Mouse (Mus musculus): ENCODE measurements around the gene Calb2. TPM values are rescaled to one million over a fixed set of nuclear protein-coding genes. Genes with fewer than 3 reads are reported as not detected.

Gene Calb2
- total RNA-seq (2021), result 10 to 100 TPM; 19.4 to 22.1 TPM
- long read RNA-seq, experiment 1, transcript Calb2-201 (11 exons, 1,431 nt), result major isoform, 37 of 39 reads
- long read RNA-seq, experiment 1, partial matches to known transcripts, result 2 of 39 reads
- long read RNA-seq, experiment 1, other reads (novel, unspliced or antisense), result 0 of 39 reads
- long read RNA-seq, experiment 2, transcript Calb2-201 (11 exons, 1,431 nt), result major isoform, 22 of 23 reads
- long read RNA-seq, experiment 2, partial matches to known transcripts, result 1 of 23 reads
- long read RNA-seq, experiment 2, other reads (novel, unspliced or antisense), result 0 of 23 reads

DNA sequence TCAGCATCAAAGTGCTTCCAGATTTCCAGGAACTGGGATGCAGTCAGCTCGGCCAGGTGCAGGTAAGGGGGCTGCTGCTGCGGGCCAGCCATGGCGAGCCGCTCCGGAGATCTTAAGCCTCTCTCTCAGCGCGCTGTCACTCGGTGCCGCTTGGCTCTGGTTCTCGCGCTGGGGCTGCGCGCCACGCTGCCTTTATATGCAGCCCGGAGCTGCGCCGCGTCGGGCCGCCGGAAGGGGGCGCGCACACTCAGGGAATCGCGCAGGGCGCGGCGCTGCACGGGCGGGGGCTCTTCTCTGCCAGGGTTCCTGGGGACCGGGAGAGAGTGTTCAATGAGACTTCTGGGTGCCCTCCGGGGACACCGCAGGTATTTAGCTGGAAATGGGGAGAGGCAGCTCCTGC is at the start of gene Calb2:
Gene Calb2, minus strand, starts transcription at position 165 of the 400 bp plus-strand sequence.
- peak; percentile 56 to 61 for DNase-seq (ENCODE audit: low spot score in 2 of 2)

DNA sequence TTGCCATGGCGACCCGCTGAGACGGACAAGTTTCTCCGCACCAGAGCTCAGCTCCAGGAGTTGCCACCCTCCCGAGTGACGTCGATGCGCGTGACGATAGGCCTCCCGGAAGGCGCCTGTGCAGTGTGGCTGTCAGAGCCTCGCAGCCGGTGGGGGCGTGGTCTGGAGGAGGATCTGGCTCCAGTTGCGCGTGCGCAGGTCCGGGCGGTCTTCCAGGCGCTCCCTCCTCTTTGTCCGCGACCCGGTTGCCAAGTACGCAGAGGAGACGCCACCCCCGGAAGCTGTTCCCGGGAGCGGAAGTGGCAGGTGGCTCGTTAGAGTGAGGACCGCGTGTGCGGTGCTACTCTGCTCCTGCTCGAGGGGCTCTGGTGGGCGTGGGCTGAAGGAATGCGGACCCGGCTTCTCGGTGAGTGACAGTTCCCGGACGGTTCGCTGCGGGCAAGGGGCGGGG is 49.7 kb upstream of the Calb2 start:
- peak; percentile 100 for DNase-seq (ENCODE audit: low spot score in 2 of 2)

DNA sequence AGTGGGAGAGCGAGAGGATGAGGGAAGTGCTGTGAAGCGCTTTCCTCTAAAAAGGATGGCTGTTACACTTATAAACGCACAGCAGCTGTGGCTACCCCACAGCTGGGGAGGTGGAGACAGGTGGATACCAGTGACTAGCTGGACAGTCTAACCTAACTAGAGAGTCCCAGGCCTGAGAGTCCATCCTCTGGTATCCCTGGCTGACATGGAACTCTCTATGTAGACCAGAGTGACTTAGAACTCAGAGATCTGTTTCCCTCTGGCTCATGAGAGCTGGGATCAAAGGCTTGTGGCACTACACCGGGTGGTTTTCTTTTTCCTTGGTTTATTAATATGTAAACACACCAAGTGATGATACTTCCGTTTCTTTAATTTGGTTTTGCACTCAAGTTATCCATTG is 49.2 kb upstream of the Calb2 start:
- DNase-seq (ENCODE audit: low spot score in 2 of 2), result no peak

DNA sequence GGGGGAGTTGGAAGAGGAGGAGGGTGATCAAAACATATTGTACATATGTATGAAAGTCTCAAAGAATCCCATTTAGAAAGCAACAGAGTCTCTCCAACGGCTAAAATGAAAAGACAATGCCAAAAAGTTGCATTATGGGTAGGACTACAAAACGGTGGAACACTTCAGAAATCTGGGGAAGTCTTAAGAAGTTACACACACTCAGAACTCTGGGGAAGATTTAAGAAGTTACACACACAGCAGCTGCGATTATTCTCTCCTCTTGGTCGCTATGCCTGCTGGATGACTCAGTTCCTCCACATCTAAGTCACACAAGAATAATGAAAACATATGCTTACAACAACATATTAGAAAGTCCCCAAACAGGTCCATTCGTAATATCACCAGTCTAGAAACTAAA is 48.2 kb upstream of the Calb2 start:
- DNase-seq (ENCODE audit: low spot score in 2 of 2), result no peak

DNA sequence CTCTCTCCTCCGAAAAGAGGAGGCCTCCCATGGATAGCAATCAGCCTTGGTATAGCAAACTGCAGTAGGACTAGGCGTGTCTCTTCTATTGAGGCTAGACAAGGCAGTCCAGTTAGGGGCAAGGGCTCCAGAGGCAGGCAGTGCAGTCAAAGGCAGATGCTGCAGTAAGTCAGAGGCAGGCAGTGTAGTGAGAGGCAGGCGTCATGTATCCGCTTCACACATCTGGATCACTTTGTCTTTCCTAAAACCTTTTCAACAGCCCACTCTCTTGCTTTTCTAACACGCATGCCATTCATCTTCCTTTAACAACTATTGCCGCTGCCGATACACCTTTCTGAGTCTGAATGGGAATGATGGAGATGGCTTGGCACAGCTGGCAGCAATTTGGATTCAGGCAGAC is 47.4 kb upstream of the Calb2 start, which contains the start of gene Cmtr2:
Gene Cmtr2, plus strand, starts transcription at position 301 of the 400 bp plus-strand sequence.
- DNase-seq (ENCODE audit: low spot score in 2 of 2), result no peak

DNA sequence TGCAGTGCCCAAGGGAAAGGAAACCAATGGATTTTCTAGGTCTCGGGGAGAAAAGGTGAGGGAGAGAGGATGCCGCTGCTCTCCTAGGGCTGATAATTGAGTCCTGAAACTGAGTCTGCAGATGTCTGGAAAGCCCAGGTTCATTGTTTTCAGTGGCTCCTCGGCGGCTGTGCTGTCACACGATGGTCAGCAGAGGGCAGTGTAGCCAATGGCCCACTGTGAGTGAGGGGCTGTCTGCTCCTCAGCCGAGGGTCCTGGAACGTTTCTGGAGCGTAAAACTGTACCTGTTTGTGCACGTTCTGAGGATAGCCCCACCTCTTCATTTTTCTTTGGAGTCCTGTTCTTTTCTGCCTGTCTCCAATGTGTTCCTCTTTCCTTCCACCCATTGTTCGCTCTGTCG is 33.8 kb upstream of the Calb2 start:
- DNase-seq (ENCODE audit: low spot score in 2 of 2), result peak in 1 of 2 experiments; percentile 12

DNA sequence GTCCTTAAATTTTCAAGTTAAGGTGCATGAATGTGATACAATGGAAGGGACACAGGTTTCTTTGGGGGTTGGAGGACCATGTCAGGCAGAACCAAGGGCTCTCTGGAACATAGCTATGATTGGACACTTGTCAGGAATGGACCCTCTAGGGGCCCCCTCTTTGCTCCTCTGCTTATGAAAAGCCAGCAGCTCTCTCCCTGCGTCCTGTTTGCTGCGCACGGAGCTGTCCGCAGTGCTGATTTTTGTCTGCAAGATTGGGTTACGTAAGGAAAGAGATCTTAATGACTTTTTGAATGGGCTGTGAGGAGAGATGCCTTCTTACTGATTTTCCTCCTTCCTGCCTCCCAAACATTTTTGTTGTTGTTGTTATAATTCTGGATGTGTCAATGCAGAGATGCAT is 28.7 kb upstream of the Calb2 start:
- DNase-seq (ENCODE audit: low spot score in 2 of 2), result no peak

DNA sequence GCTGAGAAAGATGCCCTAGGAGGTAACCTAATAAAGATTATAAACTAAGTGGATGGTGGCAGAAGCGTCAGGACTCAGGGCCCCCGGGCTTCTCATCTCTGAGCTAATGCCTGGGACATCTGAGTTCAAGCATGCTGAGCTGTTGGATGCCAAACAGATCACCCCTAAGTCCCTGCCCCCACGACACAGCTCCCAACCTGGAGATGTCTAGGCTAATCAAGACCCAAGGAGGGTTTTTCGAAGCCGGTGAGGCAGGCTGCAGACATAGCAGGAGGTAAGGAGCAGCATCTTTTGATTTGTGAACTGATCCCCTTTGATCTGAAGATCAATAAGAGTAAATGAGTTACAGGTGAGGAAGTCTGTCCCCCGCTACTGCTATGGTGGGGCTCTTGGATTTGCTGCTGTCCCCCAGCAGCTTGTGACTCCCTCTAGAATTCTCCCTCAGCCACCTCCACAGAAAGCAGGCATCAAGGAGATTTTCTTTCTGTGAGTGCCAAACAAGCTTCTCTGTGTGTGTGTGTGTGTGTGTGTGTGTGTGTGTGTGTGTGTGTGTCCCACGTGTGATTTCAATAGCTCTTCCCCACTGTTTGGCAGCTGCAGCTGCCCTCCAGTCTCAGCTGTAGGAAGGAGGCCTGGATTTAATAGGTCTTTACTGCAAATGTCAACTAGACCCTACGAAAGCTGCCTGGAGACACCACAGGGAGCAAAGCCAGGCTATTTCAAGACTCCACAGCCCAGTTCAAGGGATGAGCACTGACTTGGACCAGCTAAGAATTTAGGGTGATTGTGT is 21.1 kb upstream of the Calb2 start:
- no peak for DNase-seq (ENCODE audit: low spot score in 2 of 2)

DNA sequence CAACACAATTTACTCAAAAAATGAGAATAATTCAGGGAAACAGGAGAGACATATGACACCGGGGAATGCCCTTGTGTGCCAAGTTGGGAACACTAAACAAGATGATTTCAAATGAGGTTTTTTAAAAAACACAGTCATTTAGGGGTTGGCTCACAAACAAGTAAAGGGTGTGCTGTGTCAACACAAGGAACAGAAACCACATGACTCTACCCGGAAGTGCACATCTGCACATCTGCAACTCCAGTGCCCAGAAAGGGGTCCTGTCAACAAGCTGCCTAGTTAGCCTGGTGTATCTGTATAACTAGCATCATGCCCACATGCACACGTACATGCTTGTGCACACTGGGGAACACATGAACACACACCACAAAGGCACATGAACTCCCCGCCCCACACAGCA is 17.5 kb upstream of the Calb2 start:
- no peak for DNase-seq (ENCODE audit: low spot score in 2 of 2)

DNA sequence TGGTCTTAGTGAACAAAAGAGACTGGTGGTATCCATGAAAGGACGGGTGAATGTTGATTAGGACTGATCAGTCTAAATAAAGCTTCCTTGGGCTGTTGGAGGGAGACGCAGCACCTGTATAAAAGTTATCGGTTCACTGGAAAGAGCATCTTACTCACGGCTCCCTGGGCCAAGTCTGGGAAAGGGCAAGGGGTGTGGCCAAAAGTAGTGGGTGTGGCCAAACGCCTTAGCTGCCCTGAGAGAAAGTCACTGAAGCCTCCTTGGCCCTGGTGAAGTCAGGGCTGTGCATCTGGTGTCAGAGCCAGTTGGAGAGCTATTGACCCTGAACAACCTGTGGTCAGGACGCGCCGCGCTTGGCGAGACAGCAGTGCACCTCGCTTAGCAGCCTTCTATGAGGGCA is 15.7 kb upstream of the Calb2 start:
- DNase-seq (ENCODE audit: low spot score in 2 of 2), result no peak

DNA sequence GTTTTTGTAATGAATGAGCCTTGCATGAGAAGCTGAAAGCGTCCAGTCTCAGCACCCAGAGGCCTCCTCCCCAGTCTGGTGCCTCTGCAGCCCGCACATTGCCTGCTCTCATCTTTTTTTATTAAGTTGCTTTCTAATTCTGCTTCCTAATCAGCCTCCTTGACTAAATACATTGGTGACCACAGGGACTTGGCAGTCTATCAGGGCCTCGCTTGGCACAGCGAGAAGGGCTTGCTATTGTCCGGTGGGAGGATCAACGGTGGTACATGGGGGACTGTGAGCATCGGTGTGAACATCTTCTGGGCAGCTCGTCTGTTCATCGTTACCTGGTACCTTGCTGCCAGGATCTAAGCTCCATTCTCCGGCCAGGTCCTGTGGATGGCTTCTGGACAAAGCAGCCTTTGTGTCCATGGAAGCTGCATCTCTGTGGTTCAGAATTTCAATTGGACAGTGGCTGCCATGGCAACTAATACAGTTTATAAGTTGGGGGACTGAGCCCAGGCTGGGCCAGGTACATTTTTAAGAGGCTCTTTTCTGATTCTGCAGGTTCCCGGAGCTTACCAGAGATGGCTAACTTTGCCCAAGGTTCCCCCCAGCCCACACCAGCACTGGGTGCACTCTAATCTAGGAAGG is 14.8 kb upstream of the Calb2 start:
- DNase-seq (ENCODE audit: low spot score in 2 of 2), result no peak

DNA sequence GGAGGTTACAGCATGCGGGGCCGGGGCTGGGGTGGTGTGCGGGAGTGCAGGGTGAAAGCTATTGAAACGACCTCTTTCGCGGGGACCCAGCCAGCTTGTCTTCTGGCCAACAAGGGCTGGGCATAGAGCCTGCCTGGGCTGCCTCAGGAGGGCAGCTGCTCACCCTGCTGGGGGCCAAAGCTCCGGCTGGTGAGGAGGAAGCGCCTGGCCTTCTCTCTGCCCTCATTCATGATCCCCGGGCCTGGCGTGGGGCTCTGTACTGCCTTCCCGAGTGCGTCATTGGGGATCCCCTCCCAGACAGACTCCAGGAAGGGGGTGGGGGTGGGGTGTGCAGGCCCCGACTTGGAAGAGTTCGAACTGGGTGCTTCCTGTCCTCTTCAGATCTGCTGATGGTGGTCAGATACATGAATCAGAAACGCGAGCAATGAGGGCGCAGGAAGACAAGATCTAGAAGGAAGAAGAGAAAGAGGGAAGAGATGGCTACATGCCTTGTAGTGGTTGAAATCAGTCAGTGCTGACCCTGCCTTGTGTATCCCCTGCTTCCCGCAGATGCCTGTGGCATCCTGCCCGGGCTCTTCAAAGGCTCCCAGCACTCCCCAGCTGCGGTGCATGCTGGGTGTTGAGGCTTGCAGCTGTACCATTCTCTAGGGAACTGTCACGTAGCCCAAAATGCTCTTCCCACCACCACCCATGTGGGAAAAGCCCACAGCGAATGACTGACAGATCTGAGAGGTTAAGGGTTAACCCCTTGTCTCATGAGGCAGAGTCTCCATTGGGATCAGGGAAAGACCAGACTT is 9.5 kb upstream of the Calb2 start:
- peak; percentile 15 to 24 for DNase-seq (ENCODE audit: low spot score in 2 of 2)

DNA sequence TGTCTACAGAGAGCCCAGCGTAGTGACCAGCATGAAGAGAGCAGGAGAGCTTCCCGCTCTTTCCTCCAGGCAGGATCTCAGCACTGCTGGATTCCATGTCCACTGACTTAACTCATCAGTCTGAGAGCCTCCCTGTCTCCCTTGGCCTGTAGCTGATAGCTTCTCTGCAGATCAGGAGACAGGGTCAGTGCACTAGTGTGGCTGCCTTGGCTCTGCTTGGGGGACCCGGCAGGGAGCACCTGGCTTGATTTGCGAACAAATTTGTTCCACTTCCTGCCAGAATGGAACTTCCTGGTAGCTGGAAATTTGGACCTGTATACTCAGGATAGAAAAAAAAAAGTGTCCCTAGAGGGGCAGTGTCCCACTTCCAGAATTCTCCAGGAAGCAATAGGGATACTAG is 6.8 kb upstream of the Calb2 start:
- DNase-seq (ENCODE audit: low spot score in 2 of 2), result no peak

DNA sequence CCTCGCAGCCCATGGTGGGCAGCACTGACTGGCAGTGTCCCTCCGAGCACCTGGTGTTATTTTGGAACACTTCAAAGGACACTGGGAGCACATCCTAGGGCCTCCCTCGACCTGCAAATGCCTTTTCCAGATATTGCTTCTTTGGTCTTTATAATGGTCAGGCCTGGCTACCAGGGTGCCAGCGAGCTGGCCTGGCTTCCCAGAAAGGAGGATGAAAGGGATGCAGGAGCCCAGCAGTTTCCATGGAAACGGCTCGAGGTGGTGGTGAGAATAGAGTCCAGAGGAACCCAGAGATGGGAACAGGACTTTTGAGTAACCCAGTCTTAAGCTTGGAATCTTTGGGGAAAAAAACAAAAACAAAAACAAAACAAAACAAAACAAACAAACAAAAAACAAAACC is 4.2 kb upstream of the Calb2 start:
- no peak for DNase-seq (ENCODE audit: low spot score in 2 of 2)

DNA sequence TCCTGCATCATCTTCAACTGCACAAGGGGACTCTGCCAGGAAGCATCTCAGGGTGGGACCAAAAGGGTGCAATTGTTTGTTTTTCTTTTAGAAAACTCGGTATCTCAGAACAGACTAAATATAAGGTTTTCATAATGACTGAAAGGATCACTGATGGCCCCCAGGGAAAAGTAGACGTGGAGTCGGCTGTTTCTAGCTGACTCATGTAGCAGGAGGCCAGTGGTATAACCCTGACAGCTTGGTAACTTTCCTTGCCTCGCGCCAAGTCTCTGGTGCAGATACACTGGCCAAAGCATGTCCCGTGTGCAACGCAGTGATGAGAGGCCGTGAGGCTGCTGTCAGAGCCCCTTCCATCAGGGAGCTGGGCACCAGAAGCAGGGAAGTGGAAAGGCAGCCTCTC is 1.7 kb downstream of the Calb2 start:
- DNase-seq (ENCODE audit: low spot score in 2 of 2), result no peak

DNA sequence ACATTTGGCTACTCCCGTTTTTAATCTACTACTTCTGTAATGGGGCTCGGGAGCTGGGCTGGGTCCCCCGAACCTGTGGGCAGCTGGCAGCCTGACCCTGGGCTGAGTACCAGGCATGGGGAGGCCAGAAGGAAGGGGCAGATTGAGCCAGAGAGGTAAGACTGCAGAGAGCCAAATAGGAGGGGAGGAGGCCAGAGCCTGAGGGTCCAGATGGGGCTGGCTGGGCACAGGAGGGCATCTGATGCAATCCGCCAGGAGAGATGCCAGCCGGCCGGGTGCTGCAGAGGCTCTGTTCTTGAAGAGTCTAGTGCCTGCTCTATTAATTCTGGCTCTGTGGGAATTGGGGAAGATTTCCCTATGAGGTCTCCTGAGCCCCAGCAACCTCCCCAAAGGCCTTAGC is 6.0 kb downstream of the Calb2 start:
- DNase-seq (ENCODE audit: low spot score in 2 of 2), result no peak

DNA sequence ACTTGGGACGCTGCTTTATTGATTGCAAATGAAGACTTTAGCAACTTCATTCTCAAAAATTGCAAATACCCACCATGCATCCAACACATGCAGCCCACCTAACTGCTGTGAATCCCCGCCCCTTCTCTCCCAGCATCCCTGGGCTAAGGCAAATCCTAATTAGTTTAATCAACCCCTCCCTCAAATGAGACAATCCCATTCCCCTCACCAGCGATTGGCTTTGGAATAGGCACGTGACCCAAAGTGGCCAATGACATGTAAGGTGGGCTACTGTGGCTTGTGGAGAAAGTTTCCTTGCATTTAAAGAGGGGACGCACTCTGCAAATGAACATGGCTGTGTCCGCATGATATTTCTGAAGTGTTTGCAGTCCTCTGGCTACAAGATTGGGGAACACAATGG is 15.1 kb downstream of the Calb2 start:
- DNase-seq (ENCODE audit: low spot score in 2 of 2), result no peak

DNA sequence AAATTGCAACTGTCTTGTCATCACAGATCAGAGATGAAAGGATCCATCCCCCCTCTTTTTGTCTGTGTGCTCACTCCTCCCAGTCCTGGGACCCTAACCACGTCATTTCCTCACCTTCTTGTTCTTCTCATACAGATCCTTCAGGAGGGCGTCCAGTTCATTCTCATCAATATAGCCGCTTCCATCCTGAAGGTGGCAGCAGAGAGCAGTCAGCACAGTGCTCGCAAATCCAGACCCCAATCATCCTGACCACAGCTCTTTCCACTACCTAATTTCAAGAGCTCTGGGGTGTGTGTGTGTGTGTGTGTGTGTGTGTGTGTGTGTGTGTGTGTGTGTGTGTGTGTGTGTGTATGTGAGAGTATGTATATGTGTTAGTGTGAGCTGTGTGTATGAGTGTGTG is 22.5 kb downstream of the Calb2 start:
- peak; percentile 49 to 69 for DNase-seq (ENCODE audit: low spot score in 2 of 2)

DNA sequence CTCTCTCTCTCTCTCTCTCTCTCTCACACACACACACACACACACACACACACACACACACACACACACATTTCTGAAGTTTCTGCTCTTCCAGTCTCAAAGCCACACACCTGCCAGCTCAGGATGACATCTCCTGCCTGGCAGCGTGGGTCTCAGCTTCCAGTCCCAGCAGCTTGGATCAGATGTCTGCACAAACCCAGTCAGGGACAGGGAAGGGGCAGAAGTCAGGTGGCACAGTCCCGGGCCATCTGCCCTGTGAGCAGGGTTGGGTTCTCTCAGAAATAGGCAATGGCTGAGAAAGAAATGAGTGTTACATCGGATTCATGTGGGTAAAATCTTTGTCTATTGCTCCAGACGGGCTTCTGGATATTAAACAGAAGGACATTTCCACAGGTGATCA is 27.2 kb downstream of the Calb2 start:
- no peak for DNase-seq (ENCODE audit: low spot score in 2 of 2)

DNA sequence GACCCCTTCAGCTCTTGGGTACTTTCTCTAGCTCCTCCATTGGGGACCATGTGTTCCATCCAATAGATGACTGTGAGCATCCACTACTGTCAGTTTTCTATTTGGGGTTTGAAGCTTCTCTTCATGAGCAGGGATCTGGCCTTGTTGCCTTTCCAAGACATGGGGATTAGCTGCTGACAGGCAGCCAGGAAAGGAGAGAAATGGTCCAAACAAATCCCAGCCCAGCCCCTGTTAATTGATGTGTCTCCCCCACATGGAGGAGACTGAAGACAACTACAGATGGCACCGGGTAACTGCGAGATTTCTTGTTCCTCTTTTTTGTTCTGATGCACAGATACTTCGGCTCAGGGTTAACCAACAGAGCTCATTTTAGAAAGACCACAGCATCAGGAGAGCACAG is 27.9 kb downstream of the Calb2 start:
- DNase-seq (ENCODE audit: low spot score in 2 of 2), result no peak

DNA sequence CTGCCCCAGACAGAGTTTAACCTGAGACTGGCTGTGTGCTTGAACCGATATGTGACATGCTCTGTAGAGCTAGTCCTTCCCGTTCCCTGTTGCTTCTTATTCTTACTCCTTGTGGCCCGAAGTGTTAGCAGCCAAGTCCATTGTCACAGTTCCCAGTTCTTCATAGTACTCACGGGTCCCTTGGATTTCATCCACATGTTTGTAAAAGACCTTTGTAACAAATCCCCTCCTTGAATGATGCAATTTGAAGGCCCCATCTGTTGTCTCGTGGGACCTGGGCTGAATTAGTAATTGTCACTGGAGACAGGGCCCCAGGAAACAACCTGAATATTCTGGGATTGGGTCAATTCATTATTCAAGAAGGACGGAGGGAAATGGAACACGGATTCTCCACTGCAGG is 32.5 kb downstream of the Calb2 start:
- DNase-seq (ENCODE audit: low spot score in 2 of 2), result no peak

All from left cerebral cortex, adult 18-20 months (tissue).